Mouse (Mus musculus): ENCODE measurements at regions not wholly inside any gene's neighbourhood (a gene's known extent, or its start where the extent isn't known, plus 50 kb on each side); places are given as distances from the start of the nearest gene placed in this dataset.

DNA sequence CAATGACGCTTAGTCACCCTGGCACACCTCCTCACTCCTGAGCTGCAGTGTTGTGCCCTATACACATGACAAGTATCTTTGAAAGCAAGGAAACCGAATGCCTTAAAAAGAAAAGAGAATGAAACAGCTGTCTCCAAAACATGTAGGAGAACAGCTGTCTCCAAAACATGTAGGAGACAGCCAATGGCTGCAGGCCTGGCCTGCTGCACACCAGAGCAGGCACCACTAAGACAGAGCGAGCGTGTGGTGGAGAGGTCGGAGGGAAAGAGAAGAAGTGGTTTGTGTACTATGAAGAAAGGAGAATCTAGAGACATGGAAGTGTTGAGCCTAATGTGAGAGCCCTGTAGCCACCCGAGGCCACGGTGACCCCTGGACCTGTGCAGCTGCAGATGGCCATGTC is 142.5 kb downstream of the Atp23 start:
- no peak for TF ChIP-seq POLR2A (IDR thresholded peaks at IDR 0.05; ENCODE audit: insufficient read depth, low read depth, low read length)
- no peak for TF ChIP-seq CTCF (IDR thresholded peaks at IDR 0.05; ENCODE audit: insufficient read depth, low read depth, low read length)
